Mouse (Mus musculus): ENCODE data around the gene Gm3646. TPM values are rescaled to one million over a fixed set of nuclear protein-coding genes. Genes with fewer than 3 reads are reported as not detected.

Gene Gm3646
- polyA plus RNA-seq (2015; fragmentation: Nextera tagmentation; extraction: Ambion mirVana), result not detected in 2 replicates

- Histone ChIP-seq H3K9ac (no peak within 1 kb of the TSS), H3K9me3 (no peaks in the 10 kb centered on the region), H3K27ac (no peak within 1 kb of the TSS), H3K27me3 (no peaks in the 10 kb centered on the region), H3K4me3 (no peak within 1 kb of the TSS), H3K36me3 (no peaks in the 10 kb centered on the region), H3K4me1 (no peaks in the 10 kb centered on the region), H3K4me2 (no peak within 1 kb of the TSS)
- ATAC-seq (ENCODE audit: borderline replicate concordance, extremely low read depth, low FRiP score, low TSS enrichment), result no peak
- WGBS, result 60% methylated on average over 4 of the region's 4 CpGs
Measured at GRCm38 (mm10) chr1:39805243-39805979, at the start of gene Gm3646. TSS of gene Gm3646 (minus strand) at chr1:39805332.

GRCm38 (mm10) chr1:39847066-39847465, 41.9 kb upstream of the Gm3646 start:
- ATAC-seq (ENCODE audit: borderline replicate concordance, extremely low read depth, low FRiP score, low TSS enrichment), result no peak
- no peak overlapping the region for H3K4me3 ChIP-seq
- H3K4me1 ChIP-seq, result 0 out of 2 replicates have a peak, but pooled peaks cover 7% of the 10 kb centered on the region
- WGBS, result 71% methylated on average over 7 of the region's 7 CpGs
- H3K36me3 ChIP-seq, result no peaks in the 10 kb centered on the region
- no peak overlapping the region for H3K4me2 ChIP-seq
- no peak overlapping the region for H3K9ac ChIP-seq
- no peaks in the 10 kb centered on the region for H3K9me3 ChIP-seq
- H3K27ac ChIP-seq, result no peak overlapping the region
- H3K27me3 ChIP-seq, result no peaks in the 10 kb centered on the region

- Histone ChIP-seq H3K4me3 (no peak overlapping the region), H3K9ac (no peak overlapping the region), H3K36me3 (no peaks in the 10 kb centered on the region), H3K9me3 (no peaks in the 10 kb centered on the region), H3K4me1 (no peaks in the 10 kb centered on the region), H3K27me3 (no peaks in the 10 kb centered on the region), H3K27ac (no peak overlapping the region), H3K4me2 (no peak overlapping the region)
- 56% methylated on average over 4 of the region's 4 CpGs for WGBS
- no peak for ATAC-seq (ENCODE audit: borderline replicate concordance, extremely low read depth, low FRiP score, low TSS enrichment)
Measured at GRCm38 (mm10) chr1:39846031-39846550, 41.0 kb upstream of the Gm3646 start.

GRCm38 (mm10) chr1:39843328-39843727, 38.2 kb upstream of the Gm3646 start:
- no peaks in the 10 kb centered on the region for H3K9me3 ChIP-seq
- H3K4me2 ChIP-seq, result no peak overlapping the region
- no peak overlapping the region for H3K9ac ChIP-seq
- H3K27ac ChIP-seq, result no peak overlapping the region
- peaks cover 15% of the 10 kb centered on the region for H3K4me1 ChIP-seq
- H3K27me3 ChIP-seq, result no peaks in the 10 kb centered on the region
- H3K36me3 ChIP-seq, result no peaks in the 10 kb centered on the region
- ATAC-seq (ENCODE audit: borderline replicate concordance, extremely low read depth, low FRiP score, low TSS enrichment), result no peak
- H3K4me3 ChIP-seq, result no peak overlapping the region
- 74% methylated on average over 5 of the region's 5 CpGs for WGBS

GRCm38 (mm10) chr1:39842218-39843007, 37.3 kb upstream of the Gm3646 start:
- peaks cover 15% of the 10 kb centered on the region for H3K4me1 ChIP-seq
- ATAC-seq (ENCODE audit: borderline replicate concordance, extremely low read depth, low FRiP score, low TSS enrichment), result no peak
- H3K9me3 ChIP-seq, result no peaks in the 10 kb centered on the region
- no peak overlapping the region for H3K4me2 ChIP-seq
- H3K27me3 ChIP-seq, result no peaks in the 10 kb centered on the region
- WGBS, result 81% methylated on average over 14 of the region's 14 CpGs
- H3K36me3 ChIP-seq, result no peaks in the 10 kb centered on the region
- no peak overlapping the region for H3K27ac ChIP-seq
- H3K9ac ChIP-seq, result no peak overlapping the region
- H3K4me3 ChIP-seq, result no peak overlapping the region

- Histone ChIP-seq H3K4me3 (no peak overlapping the region), H3K9ac (no peak overlapping the region), H3K27ac (no peak overlapping the region), H3K27me3 (no peaks in the 10 kb centered on the region), H3K36me3 (no peaks in the 10 kb centered on the region), H3K9me3 (no peaks in the 10 kb centered on the region), H3K4me1 (peaks cover 15% of the 10 kb centered on the region), H3K4me2 (no peak overlapping the region)
- no peak for ATAC-seq (ENCODE audit: borderline replicate concordance, extremely low read depth, low FRiP score, low TSS enrichment)
- 62% methylated on average over 4 of the region's 4 CpGs for WGBS
Measured at GRCm38 (mm10) chr1:39840856-39841255, 35.7 kb upstream of the Gm3646 start.

GRCm38 (mm10) chr1:39839838-39840237, 34.7 kb upstream of the Gm3646 start:
- Histone ChIP-seq H3K4me3 (no peak overlapping the region), H3K27me3 (no peaks in the 10 kb centered on the region), H3K9ac (no peak overlapping the region), H3K4me2 (no peak overlapping the region), H3K9me3 (no peaks in the 10 kb centered on the region), H3K4me1 (peaks cover 15% of the 10 kb centered on the region), H3K27ac (no peak overlapping the region), H3K36me3 (no peaks in the 10 kb centered on the region)
- WGBS, result 53% methylated on average over 8 of the region's 8 CpGs
- ATAC-seq (ENCODE audit: borderline replicate concordance, extremely low read depth, low FRiP score, low TSS enrichment), result no peak

GRCm38 (mm10) chr1:39839217-39839616, 34.1 kb upstream of the Gm3646 start:
- Histone ChIP-seq H3K27me3 (no peaks in the 10 kb centered on the region), H3K4me3 (no peak overlapping the region), H3K9ac (no peak overlapping the region), H3K4me1 (peaks cover 15% of the 10 kb centered on the region), H3K36me3 (no peaks in the 10 kb centered on the region), H3K27ac (no peak overlapping the region), H3K9me3 (no peaks in the 10 kb centered on the region), H3K4me2 (no peak overlapping the region)
- no peak for ATAC-seq (ENCODE audit: borderline replicate concordance, extremely low read depth, low FRiP score, low TSS enrichment)
- WGBS, result 52% methylated on average over 10 of the region's 10 CpGs

GRCm38 (mm10) chr1:39838487-39839169, 33.5 kb upstream of the Gm3646 start:
- ATAC-seq (ENCODE audit: borderline replicate concordance, extremely low read depth, low FRiP score, low TSS enrichment), result 0 out of 2 replicates have a peak, but pooled peaks have one; percentile 19
- 42% methylated on average over 12 of the region's 12 CpGs for WGBS
- Histone ChIP-seq H3K4me3 (no peak overlapping the region), H3K9ac (no peak overlapping the region), H3K27ac (no peak overlapping the region), H3K27me3 (no peaks in the 10 kb centered on the region), H3K9me3 (no peaks in the 10 kb centered on the region), H3K36me3 (no peaks in the 10 kb centered on the region), H3K4me2 (no peak overlapping the region), H3K4me1 (peaks cover 15% of the 10 kb centered on the region)

GRCm38 (mm10) chr1:39831594-39832039, 26.5 kb upstream of the Gm3646 start:
- no peaks in the 10 kb centered on the region for H3K27me3 ChIP-seq
- H3K36me3 ChIP-seq, result no peaks in the 10 kb centered on the region
- no peak for ATAC-seq (ENCODE audit: borderline replicate concordance, extremely low read depth, low FRiP score, low TSS enrichment)
- no peak overlapping the region for H3K4me3 ChIP-seq
- H3K27ac ChIP-seq, result no peak overlapping the region
- no peaks in the 10 kb centered on the region for H3K4me1 ChIP-seq
- H3K4me2 ChIP-seq, result no peak overlapping the region
- no peak overlapping the region for H3K9ac ChIP-seq
- no peaks in the 10 kb centered on the region for H3K9me3 ChIP-seq
- WGBS, result 41% methylated on average over 4 of the region's 4 CpGs

GRCm38 (mm10) chr1:39830786-39831593, 25.9 kb upstream of the Gm3646 start:
- 69% methylated on average over 11 of the region's 11 CpGs for WGBS
- Histone ChIP-seq H3K4me1 (no peaks in the 10 kb centered on the region), H3K4me3 (no peak overlapping the region), H3K9ac (no peak overlapping the region), H3K36me3 (no peaks in the 10 kb centered on the region), H3K27me3 (no peaks in the 10 kb centered on the region), H3K27ac (no peak overlapping the region), H3K4me2 (no peak overlapping the region), H3K9me3 (no peaks in the 10 kb centered on the region)
- ATAC-seq (ENCODE audit: borderline replicate concordance, extremely low read depth, low FRiP score, low TSS enrichment), result no peak
